Mouse (Mus musculus) layer of hippocampus, postnatal 14 days (tissue): Measurements from ENCODE around the gene Mesp2. TPM values are rescaled to one million over a fixed set of nuclear protein-coding genes. Genes with fewer than 3 reads are reported as not detected.

Source experiments
- DNase-seq, 2 experiments: peaks; one replicate each; pipeline ENCODE4 v3.0.0; 2021 to 2022; ENCODE audit warnings: low spot score in 2 of 2, mixed read lengths in 1 of 2
- total RNA-seq, 2 experiments: library from RNA; stranded (reverse); gene quantifications; 2 replicates each; pipeline ENCODE4 v1.2.3; 2021

Gene Mesp2
- total RNA-seq, 2 experiments from 2014 or later = 1.2 to 1.9 TPM

GRCm38 (mm10) chr7:79802037-79802436 is 8.5 kb upstream of the Mesp2 start:
- DNase-seq = no peak

GRCm38 (mm10) chr7:79803887-79804286 is 6.6 kb upstream of the Mesp2 start:
- no peak for DNase-seq

- DNase-seq = no peak
Observed at GRCm38 (mm10) chr7:79808561-79808960, 2.0 kb upstream of the Mesp2 start.

GRCm38 (mm10) chr7:79813409-79813808 is 2.9 kb downstream of the Mesp2 start:
- no peak for DNase-seq

GRCm38 (mm10) chr7:79818321-79818720 is 7.8 kb downstream of the Mesp2 start:
- DNase-seq = no peak

GRCm38 (mm10) chr7:79819515-79819914 is 9.0 kb downstream of the Mesp2 start:
- no peak for DNase-seq

- DNase-seq = no peak
Observed at GRCm38 (mm10) chr7:79819996-79820395, 9.5 kb downstream of the Mesp2 start.

- no peak for DNase-seq
Observed at GRCm38 (mm10) chr7:79822092-79822695, 11.7 kb downstream of the Mesp2 start.

- no peak for DNase-seq
Observed at GRCm38 (mm10) chr7:79828341-79828740, 17.8 kb downstream of the Mesp2 start.

- DNase-seq = no peak
Observed at GRCm38 (mm10) chr7:79831145-79831544, 20.6 kb downstream of the Mesp2 start.

- no peak for DNase-seq
Observed at GRCm38 (mm10) chr7:79831585-79831984, 21.1 kb downstream of the Mesp2 start.

GRCm38 (mm10) chr7:79832980-79833379 is 22.5 kb downstream of the Mesp2 start:
- DNase-seq = no peak

GRCm38 (mm10) chr7:79835196-79835595 is 24.7 kb downstream of the Mesp2 start:
- no peak for DNase-seq

- no peak for DNase-seq
Observed at GRCm38 (mm10) chr7:79837247-79837646, 26.7 kb downstream of the Mesp2 start.

GRCm38 (mm10) chr7:79842163-79842562 is 31.6 kb downstream of the Mesp2 start:
- no peak for DNase-seq

GRCm38 (mm10) chr7:79844090-79844802 is 33.7 kb downstream of the Mesp2 start:
- no peak for DNase-seq

GRCm38 (mm10) chr7:79846342-79846741 is 35.8 kb downstream of the Mesp2 start:
- DNase-seq = no peak

- no peak for DNase-seq
Observed at GRCm38 (mm10) chr7:79847456-79848451, 37.2 kb downstream of the Mesp2 start.

- DNase-seq = no peak
Observed at GRCm38 (mm10) chr7:79856305-79856704, 45.8 kb downstream of the Mesp2 start.

GRCm38 (mm10) chr7:79858202-79858934 is 47.8 kb downstream of the Mesp2 start:
- DNase-seq = no peak
